Comparison of ENCODE assay signal across 8 mouse cellular contexts in the genomic region with DNA sequence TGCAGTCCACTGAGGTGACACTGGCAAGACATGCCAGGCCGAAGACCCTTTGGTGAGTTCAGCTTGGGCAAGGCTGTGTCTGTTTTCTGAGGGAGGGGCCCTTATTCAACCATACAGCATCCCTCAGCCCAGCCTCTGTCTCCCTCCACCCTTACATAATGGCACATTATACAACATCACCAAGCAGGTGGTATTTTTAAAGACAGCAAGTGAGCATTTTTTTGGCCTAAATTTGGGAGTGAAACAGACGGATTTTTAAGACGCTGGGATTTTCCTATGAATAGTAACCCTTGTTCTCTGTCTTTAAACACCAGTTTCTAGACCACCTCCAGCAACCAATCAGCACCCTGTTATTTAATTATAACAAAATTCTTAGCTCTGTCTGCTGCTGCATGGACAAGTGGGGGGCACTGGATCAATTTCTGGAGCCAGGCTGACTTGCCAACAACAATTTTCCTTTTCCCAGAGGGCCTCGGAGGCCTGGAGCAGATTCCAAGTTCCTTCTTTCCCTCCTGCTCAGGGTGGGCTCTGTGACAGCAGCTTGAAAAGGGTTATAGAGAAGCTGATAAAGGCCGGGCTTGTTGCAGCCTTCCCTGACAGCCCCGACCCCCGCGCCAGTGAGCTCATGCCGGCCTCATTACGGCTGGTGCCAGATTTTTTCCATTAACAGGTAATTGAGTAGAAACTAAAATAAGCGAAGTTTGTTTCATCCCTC.
A peak's percentile ranks its signal among the peaks of the same experiment; 100 is the strongest.
DNase-seq lines count a peak whose midpoint lies in the region; ATAC-seq and TF ChIP-seq lines count a peak whose summit lies in the region.

No protein-coding gene starts in this region.

- TF ChIP-seq CTCF in midbrain, postnatal 0 days (IDR thresholded peaks at IDR 0.05): no peak

- H3K9me3 ChIP-seq in kidney, embryonic 15.5 days (replicated peaks): no peaks in the 10 kb centered on the region
- peaks cover 4% of the 10 kb centered on the region; the same call in 1 of the 2 replicates for H3K9me3 ChIP-seq in forebrain, embryonic 14.5 days (replicated peaks; ENCODE audit: control insufficient read depth, low read length)
- H3K9me3 ChIP-seq in midbrain, postnatal 0 days (ENCODE audit: low read length): no peaks in the 10 kb centered on the region

- DNase-seq in kidney, postnatal 14 days: no peak
- peak; percentile 92 for DNase-seq in forebrain, embryonic 14.5 days (ENCODE audit: low spot score)
- peak; percentile 62 for DNase-seq in left cerebral cortex, adult 11 months (ENCODE audit: low spot score)
- DNase-seq in midbrain, postnatal 0 days (ENCODE audit: low spot score): peak; percentile 56
- no peak for DNase-seq in adrenal gland, postnatal 36 days
- no peak for DNase-seq in adipocyte (ENCODE audit: low spot score)
- DNase-seq in thymus, postnatal 0 days (ENCODE audit: low spot score): no peak

- no peak overlapping the region for H3K9ac ChIP-seq in kidney, embryonic 15.5 days
- no peak overlapping the region for H3K9ac ChIP-seq in forebrain, embryonic 14.5 days (ENCODE audit: low read length)
- no peak overlapping the region for H3K9ac ChIP-seq in midbrain, postnatal 0 days (replicated peaks; ENCODE audit: low read length, poor library complexity, severe bottlenecking)

- H3K27me3 ChIP-seq in kidney, embryonic 15.5 days: no peaks in the 10 kb centered on the region
- 0 out of 2 replicates have a peak, but pooled peaks cover 14% of the 10 kb centered on the region for H3K27me3 ChIP-seq in forebrain, embryonic 14.5 days (replicated peaks; ENCODE audit: control insufficient read depth, insufficient read depth, low read length)
- no peaks in the 10 kb centered on the region for H3K27me3 ChIP-seq in midbrain, postnatal 0 days (ENCODE audit: insufficient read depth, low read length)

- H3K4me3 ChIP-seq in kidney, embryonic 15.5 days (replicated peaks): no peak overlapping the region
- H3K4me3 ChIP-seq in forebrain, embryonic 14.5 days (ENCODE audit: low read depth, low read length): no peak overlapping the region
- H3K4me3 ChIP-seq in midbrain, postnatal 0 days (ENCODE audit: low read depth, low read length): no peak overlapping the region

- H3K4me2 ChIP-seq in kidney, embryonic 15.5 days: peak overlapping the region; percentile 42
- H3K4me2 ChIP-seq in forebrain, embryonic 14.5 days (ENCODE audit: low read length): peak overlapping the region; percentile 38
- no peak overlapping the region for H3K4me2 ChIP-seq in midbrain, postnatal 0 days (ENCODE audit: low read depth, low read length, poor library complexity, severe bottlenecking)

- no peak for ATAC-seq in kidney, embryonic 15.5 days (replicated peaks; ENCODE audit: low FRiP score)
- peak; percentile 93 for ATAC-seq in forebrain, embryonic 14.5 days
- peak; percentile 66; the same call in 1 of the 2 replicates for ATAC-seq in midbrain, postnatal 0 days (ENCODE audit: low FRiP score)

- 25% methylated on average over 11 of the region's 11 CpGs for WGBS in kidney, embryonic 15.5 days
- WGBS in forebrain, embryonic 14.5 days: 8% methylated on average over 11 of the region's 11 CpGs
- 40% methylated on average over 11 of the region's 11 CpGs for WGBS in midbrain, postnatal 0 days

- peaks cover 15% of the 10 kb centered on the region for H3K4me1 ChIP-seq in kidney, embryonic 15.5 days
- peaks cover 19% of the 10 kb centered on the region for H3K4me1 ChIP-seq in forebrain, embryonic 14.5 days (ENCODE audit: control insufficient read depth, insufficient read depth, low read length)
- H3K4me1 ChIP-seq in midbrain, postnatal 0 days (ENCODE audit: insufficient read depth, low read length): 0 out of 2 replicates have a peak, but pooled peaks cover 5% of the 10 kb centered on the region

- H3K27ac ChIP-seq in kidney, embryonic 15.5 days: no peak overlapping the region
- H3K27ac ChIP-seq in forebrain, embryonic 14.5 days (ENCODE audit: low read depth, low read length): peak overlapping the region; percentile 24; the same call in 1 of the 2 replicates
- peak overlapping the region; percentile 47; the same call in 1 of the 2 replicates for H3K27ac ChIP-seq in midbrain, postnatal 0 days (ENCODE audit: low read depth, low read length)

- no peaks in the 10 kb centered on the region for H3K36me3 ChIP-seq in kidney, embryonic 15.5 days
- no peaks in the 10 kb centered on the region for H3K36me3 ChIP-seq in forebrain, embryonic 14.5 days (ENCODE audit: control insufficient read depth, insufficient read depth, low read length)
- no peaks in the 10 kb centered on the region for H3K36me3 ChIP-seq in midbrain, postnatal 0 days (ENCODE audit: insufficient read depth, low read length)

Comparison
In these comparisons a context has a peak if more than half of its experiments do, and no peak if none do; other contexts are left out.
1. DNase-seq: peak in forebrain, embryonic 14.5 days (single experiment), left cerebral cortex, adult 11 months (single experiment) and midbrain, postnatal 0 days (single experiment); none in kidney, postnatal 14 days (single experiment), adrenal gland, postnatal 36 days (0 of 2), adipocyte (single experiment) and thymus, postnatal 0 days (single experiment).